8 mouse cellular contexts compared by ENCODE assay signal in genomic region chr2:57181692-57182541, GRCm38 (mm10). TPM values are rescaled to one million over a fixed set of nuclear protein-coding genes. Genes with fewer than 3 reads are reported as not detected.
DNase-seq lines count a peak whose midpoint lies in the region; ATAC-seq lines count a peak whose summit lies in the region.

No protein-coding gene starts in this region.

- peak; percentile 98 for ATAC-seq in intestine, embryonic 14.5 days (replicated peaks; ENCODE audit: low FRiP score, low TSS enrichment, low read depth)

- no peaks in the 10 kb centered on the region for H3K4me1 ChIP-seq in intestine, embryonic 14.5 days (replicated peaks; ENCODE audit: control insufficient read depth, insufficient read depth, low read length)

- H3K27me3 ChIP-seq in intestine, embryonic 14.5 days (replicated peaks; ENCODE audit: control insufficient read depth, insufficient read depth, low read length): no peaks in the 10 kb centered on the region

- under 1% methylated on average over 37 of the region's 37 CpGs for WGBS in intestine, embryonic 14.5 days

- H3K27ac ChIP-seq in intestine, embryonic 14.5 days (ENCODE audit: low read depth): peak overlapping the region; percentile 92

- H3K9ac ChIP-seq in intestine, embryonic 14.5 days (ENCODE audit: low read length): peak overlapping the region; percentile 69

- no peaks in the 10 kb centered on the region for H3K36me3 ChIP-seq in intestine, embryonic 14.5 days (ENCODE audit: control insufficient read depth, insufficient read depth, low read length)

- H3K4me2 ChIP-seq in intestine, embryonic 14.5 days (ENCODE audit: low read length): peak overlapping the region; percentile 46

- H3K9me3 ChIP-seq in intestine, embryonic 14.5 days (ENCODE audit: control insufficient read depth, low read length): no peaks in the 10 kb centered on the region

- peak overlapping the region; percentile 91 for H3K4me3 ChIP-seq in intestine, embryonic 14.5 days (ENCODE audit: low read depth, low read length)

- intact Hi-C loops in left cerebral cortex, postnatal 14 days (cut with DNase I): loop anchor here (2.0 kb wide), 1 partner anchor 55 kb away; the partner anchor contains the start of gene Gpd2

- peak; percentile 97 to 99 for DNase-seq in adrenal gland, adult (ENCODE audit: inconsistent age in 2 of 2, low spot score in 1 of 2)
- peak; percentile 96 for DNase-seq in embryo, embryonic 10.5 days (ENCODE audit: low spot score)
- peak; percentile 90 for DNase-seq in gastrocnemius, postnatal 25 days
- peak; percentile 99 for DNase-seq in intestine, embryonic 14.5 days (ENCODE audit: low spot score)
- DNase-seq in left cerebral cortex, postnatal 14 days (ENCODE audit: low spot score in 2 of 2): peak; percentile 94
- DNase-seq in mesoderm, embryonic 11.5 days (ENCODE audit: low read depth, low spot score): peak; percentile 90
- peak; percentile 89 to 92 for DNase-seq in right cerebral cortex, postnatal 36 days (ENCODE audit: low spot score in 2 of 2)
- DNase-seq in yolk sac, embryonic 10.5 days (ENCODE audit: low spot score): peak; percentile 92

RNA-seq across cellular contexts. Expression of gene Gpd2, which starts 55.5 kb away (rescaled TPM):
- 100 to 1,000 TPM; 193 to 197 TPM for total RNA-seq in gastrocnemius, postnatal 25 days (2021)
- 21.8 and 24.7 TPM in 2 replicates for polyA plus RNA-seq in intestine, embryonic 14.5 days (2014; fragmentation: Nextera tagmentation; extraction: Ambion mirVana)
- 100 to 1,000 TPM; 106 to 114 TPM for total RNA-seq in left cerebral cortex, postnatal 14 days (2021)

RNA-seq across cellular contexts. Expression of gene Nr4a2, which starts 58.1 kb away (rescaled TPM):
- 1 to 10 TPM; 1.1 to 1.6 TPM for total RNA-seq in gastrocnemius, postnatal 25 days (2021)
- 4.0 and 4.1 TPM in 2 replicates for polyA plus RNA-seq in intestine, embryonic 14.5 days (2014; fragmentation: Nextera tagmentation; extraction: Ambion mirVana)
- total RNA-seq in left cerebral cortex, postnatal 14 days (2021): 10 to 100 TPM; 44.6 to 62.5 TPM

Comparison
In these comparisons a context has a peak if more than half of its experiments do, and no peak if none do; other contexts are left out.
1. Peak in every context shown above with its lines: DNase-seq, ATAC-seq, H3K4me3 ChIP-seq and H3K27ac ChIP-seq.
2. RNA of gene Nr4a2, which starts 58.1 kb away (total RNA-seq): 44.6 to 62.5 TPM in left cerebral cortex, postnatal 14 days; 1.1 to 1.6 TPM in gastrocnemius, postnatal 25 days; every median in the first group is over 10 times any median in the second.